Mouse (Mus musculus) lung, adult 2 months (tissue): ENCODE data around the gene Sf3a2.

ENCODE experiments used
- CTCF ChIP-seq: fragments of 200-500 bp; IDR thresholded peaks from 2 replicates; pipeline ENCODE4 v1.5.1; 2011; ENCODE audit warnings: mild to moderate bottlenecking, low read length, control low read depth; ENCODE audit not compliant: insufficient read depth
- POLR2A ChIP-seq: fragments of 200-500 bp; IDR thresholded peaks from 2 replicates; pipeline ENCODE4 v1.6.1; 2011; ENCODE audit warnings: low read depth, mild to moderate bottlenecking, control low read depth, low read length, borderline replicate concordance; ENCODE audit errors: extremely low read depth

DNA sequence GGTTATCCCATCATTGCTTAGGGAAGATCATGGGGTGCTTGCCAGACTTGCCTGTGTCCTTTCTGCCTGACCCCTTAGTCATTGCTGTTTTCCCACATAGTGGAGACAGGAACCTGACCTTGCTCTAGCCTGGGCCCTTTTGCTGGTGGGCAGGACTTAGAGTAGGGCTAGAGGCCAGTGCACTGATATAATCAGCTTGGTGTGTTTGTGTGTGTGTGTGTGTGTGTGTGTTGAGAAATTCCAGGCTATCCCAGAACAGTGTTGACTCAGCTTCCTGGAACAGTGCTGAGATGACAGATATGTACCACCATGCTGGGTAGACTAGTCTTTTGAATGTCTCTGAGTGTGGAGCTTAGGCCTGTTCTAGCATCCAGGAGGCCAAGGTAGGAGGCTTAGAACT lies 18.4 kb upstream of the Sf3a2 start:
- no peak for TF ChIP-seq CTCF
- TF ChIP-seq POLR2A: no peak
